Mouse (Mus musculus) liver, embryonic 14.5 days (tissue): Measurements from ENCODE around the gene Dnajc15. TPM values are rescaled to one million over a fixed set of nuclear protein-coding genes. Genes with fewer than 3 reads are reported as not detected.

Source experiments
- ATAC-seq: fragments of 200-750 bp; cut with Nextera tagmentation; 2 replicates; pipeline ENCODE4 v1.8.0; 2017; ENCODE audit warnings: moderate number of reproducible peaks, mild to moderate bottlenecking, moderate library complexity; ENCODE audit not compliant: insufficient read depth
- DNase-seq, 3 experiments: peaks; one replicate each; pipeline ENCODE4 v3.0.0-alpha.2; 2012 to 2013; ENCODE audit warnings: low read depth in 3 of 3, low spot score in 3 of 3
- H3K27ac ChIP-seq: fragments of 300-500 bp; sonication (generic); 2 replicates; pipeline ENCODE4 v1.5.1; 2014; ENCODE audit warnings: moderate library complexity, mild to moderate bottlenecking, control low read depth, inconsistent platforms
- H3K27me3 ChIP-seq: fragments of 300-500 bp; sonication (generic); 2 replicates; pipeline ENCODE4 v1.6.1; 2014; ENCODE audit warnings: mild to moderate bottlenecking, low read length, moderate library complexity; ENCODE audit not compliant: control insufficient read depth, insufficient read depth
- H3K36me3 ChIP-seq: fragments of 300-500 bp; sonication (generic); replicated peaks from 2 replicates; pipeline ENCODE4 v1.6.1; 2014; ENCODE audit warnings: low read depth; ENCODE audit not compliant: control insufficient read depth, insufficient read depth
- H3K4me1 ChIP-seq, 2 experiments: fragments of 200-500 bp in 1 of 2; fragments of 300-500 bp in 1 of 2; sonication (generic) in 1 of 2; replicated peaks; 2 replicates each; pipeline ENCODE4 v1.6.1; 2012 to 2014; ENCODE audit warnings: antibody characterized with exemption in 1 of 2, inconsistent platforms in 1 of 2, low read length in 1 of 2; ENCODE audit not compliant: control insufficient read depth in 2 of 2, insufficient read depth in 2 of 2
- H3K4me2 ChIP-seq: fragments of 300-500 bp; sonication (generic); 2 replicates; pipeline ENCODE4 v1.6.1; 2014; ENCODE audit warnings: low read depth, mild to moderate bottlenecking, control low read depth, moderate library complexity
- H3K4me3 ChIP-seq, 2 experiments: fragments of 200-500 bp in 1 of 2; fragments of 300-500 bp in 1 of 2; sonication (generic) in 1 of 2; 2 replicates each; pipeline ENCODE4 v1.5.1; 2012 to 2014; ENCODE audit warnings: low read depth in 2 of 2, low read length in 2 of 2, mild to moderate bottlenecking in 2 of 2, control low read depth in 1 of 2, inconsistent platforms in 1 of 2, moderate library complexity in 1 of 2; ENCODE audit not compliant: insufficient read depth in 1 of 2
- H3K9ac ChIP-seq: fragments of 300-500 bp; sonication (generic); replicated peaks from 2 replicates; pipeline ENCODE4 v1.6.1; 2014; ENCODE audit warnings: mild to moderate bottlenecking, control low read depth, moderate library complexity
- H3K9me3 ChIP-seq: fragments of 300-500 bp; sonication (generic); 2 replicates; pipeline ENCODE4 v1.6.1; 2016; ENCODE audit warnings: low read length, mixed read lengths; ENCODE audit not compliant: control insufficient read depth
- CTCF ChIP-seq: IDR thresholded peaks from 2 replicates; pipeline ENCODE4 v1.5.1; 2016; ENCODE audit warnings: antibody characterized with exemption, low read depth, control low read depth
- EP300 ChIP-seq: IDR thresholded peaks from 2 replicates; pipeline ENCODE4 v1.6.1; 2016; ENCODE audit warnings: antibody characterized with exemption, low read depth
- WGBS: fragments of 180-500 bp; shearing (Covaris S2); extraction: QIAGEN DNeasy Blood & Tissue Kit; methylation state at CpG from one replicate; pipeline ENCODE4 v1.1.7; 2014; ENCODE audit not compliant: insufficient replicate concordance; 5-methylcytosine and 5-hydroxymethylcytosine counted together
- polyA plus RNA-seq, 2 experiments: library from polyadenylated mRNA; depleted of rRNA in 1 of 2; stranded (reverse) in 1 of 2; unstranded in 1 of 2; fragments of >200 nt; fragmentation: Nextera tagmentation in 1 of 2; extraction: Ambion mirVana in 1 of 2; gene quantifications; 2 replicates each; pipeline versions ENCODE4 v1.2.1 to v1.2.3; 2012 to 2014

The Dnajc15 gene
- polyA plus RNA-seq, 2 experiments, result 7.1 to 59.7 TPM

GRCm38 (mm10) chr14:77864051-77864450 lies 10.9 kb downstream of the Dnajc15 start:
- TF ChIP-seq EP300, result no peak
- no peak for TF ChIP-seq CTCF

DNA sequence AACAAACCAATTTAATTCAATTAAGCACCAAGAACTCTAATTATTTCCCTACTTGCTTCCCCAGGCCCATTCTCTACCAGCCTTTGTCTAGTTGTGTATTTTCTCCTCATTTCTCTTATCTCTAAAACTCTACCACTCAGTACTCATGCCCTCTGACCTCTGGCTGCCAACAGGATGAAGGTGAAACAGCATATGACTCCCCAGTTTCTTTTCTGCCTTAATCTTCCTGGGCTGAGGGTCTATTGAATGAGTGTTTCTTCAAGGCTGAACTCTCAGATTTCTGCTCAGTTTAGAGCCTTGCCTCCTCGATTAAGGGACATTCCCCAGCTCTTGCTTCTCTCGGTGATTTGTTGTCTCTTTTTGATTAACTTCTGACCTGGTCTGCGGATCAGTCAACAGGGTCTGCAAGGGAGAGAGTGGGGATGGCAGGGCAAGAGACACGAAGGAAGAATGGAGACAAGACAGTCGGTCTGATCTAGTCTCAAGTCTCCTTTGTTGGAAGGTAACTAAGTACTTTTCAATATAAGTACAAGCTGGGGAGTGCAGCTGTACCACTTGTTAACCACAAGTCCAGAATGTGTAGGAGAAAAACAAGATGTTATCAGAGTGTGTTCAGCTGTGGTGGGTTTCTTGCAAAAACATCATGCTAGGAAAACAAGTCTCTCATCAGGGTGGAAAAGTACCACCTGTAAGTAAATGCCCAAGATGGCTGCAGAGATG lies 13.9 kb downstream of the Dnajc15 start:
- Histone ChIP-seq H3K9me3 (no peaks in the 10 kb centered on the region), H3K9ac (no peak overlapping the region), H3K27me3 (no peaks in the 10 kb centered on the region), H3K4me2 (no peak overlapping the region), H3K27ac (no peak overlapping the region), H3K36me3 (no peaks in the 10 kb centered on the region), H3K4me3 (no peak overlapping the region), H3K4me1 (peaks cover 0 to 5% of the 10 kb centered on the region in 2 experiments; a peak in 1 of 4 replicates)
- TF ChIP-seq CTCF (no peak), EP300 (no peak)
- ATAC-seq (no peak), DNase-seq (no peak)
- WGBS, result 52% methylated on average over 5 of the region's 5 CpGs

More at GRCm38 (mm10) chr14:77864051-77864450, 10.9 kb downstream of the Dnajc15 start:
- no peak overlapping the region for H3K27ac ChIP-seq
- no peak overlapping the region for H3K9ac ChIP-seq
- peaks cover 0 to 5% of the 10 kb centered on the region in 2 experiments; a peak in 1 of 4 replicates for H3K4me1 ChIP-seq
- H3K4me2 ChIP-seq, result no peak overlapping the region
- no peaks in the 10 kb centered on the region for H3K27me3 ChIP-seq
- DNase-seq, result no peak
- no peak overlapping the region for H3K4me3 ChIP-seq
- no peaks in the 10 kb centered on the region for H3K36me3 ChIP-seq
- WGBS, result 62% methylated on average over 3 of the region's 3 CpGs
- no peak for ATAC-seq
- no peaks in the 10 kb centered on the region for H3K9me3 ChIP-seq

- Histone ChIP-seq H3K4me3 (no peak overlapping the region), H3K9me3 (no peaks in the 10 kb centered on the region), H3K36me3 (no peaks in the 10 kb centered on the region), H3K27me3 (no peaks in the 10 kb centered on the region), H3K4me1 (peaks cover 0 to 5% of the 10 kb centered on the region in 2 experiments; a peak in 1 of 4 replicates), H3K9ac (no peak overlapping the region), H3K4me2 (no peak overlapping the region), H3K27ac (no peak overlapping the region)
- 64% methylated on average over 1 of the region's 1 CpGs for WGBS
- TF ChIP-seq CTCF (no peak), EP300 (no peak)
- DNase-seq (no peak), ATAC-seq (no peak)
Observed at GRCm38 (mm10) chr14:77859894-77860293, 15.0 kb downstream of the Dnajc15 start.

GRCm38 (mm10) chr14:77853951-77854350 lies 21.0 kb downstream of the Dnajc15 start:
- Histone ChIP-seq H3K4me1 (no peaks in the 10 kb centered on the region), H3K4me3 (no peak overlapping the region), H3K9ac (no peak overlapping the region), H3K36me3 (no peaks in the 10 kb centered on the region), H3K27me3 (no peaks in the 10 kb centered on the region), H3K4me2 (no peak overlapping the region), H3K27ac (no peak overlapping the region), H3K9me3 (no peaks in the 10 kb centered on the region)
- WGBS, result 59% methylated on average over 1 of the region's 1 CpGs
- DNase-seq (no peak), ATAC-seq (no peak)
- TF ChIP-seq EP300 (no peak), CTCF (no peak)

DNA sequence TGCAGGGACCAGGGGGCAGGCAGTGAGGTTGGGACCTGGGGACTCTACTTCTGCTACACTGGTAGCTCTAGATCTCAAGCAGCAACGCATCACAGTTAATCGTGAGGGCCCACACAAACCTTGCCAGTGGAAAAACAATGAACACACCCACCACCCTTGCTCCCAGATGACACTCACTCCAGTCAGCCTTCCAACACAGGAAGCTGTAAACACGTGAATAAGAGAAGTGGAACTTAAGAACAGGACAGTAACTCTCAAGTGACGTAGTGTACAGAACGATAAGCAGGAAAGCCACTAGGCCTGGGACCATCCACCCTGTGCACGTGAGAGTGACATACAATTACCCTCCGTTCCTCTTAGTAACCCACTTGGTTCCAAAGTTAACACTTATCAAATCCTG lies 25.1 kb downstream of the Dnajc15 start:
- no peak for ATAC-seq
- H3K27ac ChIP-seq, result no peak overlapping the region
- H3K4me1 ChIP-seq, result peaks cover 0 to 3% of the 10 kb centered on the region in 2 experiments; a peak in 1 of 4 replicates
- no peaks in the 10 kb centered on the region for H3K9me3 ChIP-seq
- no peaks in the 10 kb centered on the region for H3K27me3 ChIP-seq
- DNase-seq, result no peak
- no peak overlapping the region for H3K9ac ChIP-seq
- 51% methylated on average over 7 of the region's 7 CpGs for WGBS
- H3K36me3 ChIP-seq, result no peaks in the 10 kb centered on the region
- H3K4me2 ChIP-seq, result no peak overlapping the region
- TF ChIP-seq CTCF (no peak), EP300 (no peak)
- no peak overlapping the region for H3K4me3 ChIP-seq
